Mouse (Mus musculus) urinary bladder, adult 18-20 months (tissue): ENCODE results near the gene Aldh16a1.
"Not testable (repeated sequence)": the region's sequence is repeated elsewhere in the genome, so short reads cannot be mapped to it uniquely, and the experiment has no call there.

ENCODE experiments used
- DNase-seq, 2 experiments: peaks; one replicate each; pipeline ENCODE4 v3.0.0; 2022; ENCODE audit warnings: low spot score in 2 of 2, mixed read lengths in 2 of 2

Gene Aldh16a1

DNA sequence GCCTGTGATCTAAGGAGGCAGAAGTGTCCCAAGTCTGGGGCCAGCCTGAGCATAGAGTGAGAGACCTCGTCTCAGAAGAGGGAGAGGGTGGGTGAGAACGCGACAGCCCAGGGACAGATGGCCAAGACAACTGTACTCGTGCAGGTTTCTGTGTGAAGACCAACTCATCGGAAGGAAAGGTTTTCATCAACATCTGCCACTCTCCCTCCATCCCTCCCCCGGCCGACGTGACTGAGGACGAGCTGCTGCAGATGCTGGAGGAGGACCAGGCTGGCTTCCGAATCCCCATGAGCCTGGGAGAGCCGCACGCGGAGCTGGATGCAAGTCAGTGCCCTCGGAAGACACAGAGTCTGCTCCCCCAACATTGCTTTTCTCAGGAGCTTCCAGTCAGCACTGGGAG lies 3.1 kb upstream of the Aldh16a1 start:
- no peak for DNase-seq

DNA sequence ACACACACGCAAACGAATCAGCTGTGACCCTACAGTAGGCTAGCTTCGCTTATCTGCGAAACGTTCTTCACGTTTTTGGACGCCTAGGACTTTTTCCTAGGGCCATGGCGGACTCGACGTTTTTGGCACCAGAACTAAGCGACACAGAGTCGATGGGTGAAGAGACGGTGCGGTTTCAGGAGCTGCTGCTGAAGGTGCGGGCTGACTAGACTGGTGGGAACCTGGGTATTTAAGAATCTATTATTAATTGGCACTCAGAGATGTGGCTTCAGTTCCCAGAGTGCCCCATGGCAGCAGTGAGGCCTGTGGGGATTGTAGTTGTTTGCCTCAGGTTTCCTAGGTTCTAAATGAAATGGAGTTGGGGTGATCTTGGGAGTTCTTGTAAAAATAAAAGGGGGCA lies 1.8 kb upstream of the Aldh16a1 start:
- no peak for DNase-seq

DNA sequence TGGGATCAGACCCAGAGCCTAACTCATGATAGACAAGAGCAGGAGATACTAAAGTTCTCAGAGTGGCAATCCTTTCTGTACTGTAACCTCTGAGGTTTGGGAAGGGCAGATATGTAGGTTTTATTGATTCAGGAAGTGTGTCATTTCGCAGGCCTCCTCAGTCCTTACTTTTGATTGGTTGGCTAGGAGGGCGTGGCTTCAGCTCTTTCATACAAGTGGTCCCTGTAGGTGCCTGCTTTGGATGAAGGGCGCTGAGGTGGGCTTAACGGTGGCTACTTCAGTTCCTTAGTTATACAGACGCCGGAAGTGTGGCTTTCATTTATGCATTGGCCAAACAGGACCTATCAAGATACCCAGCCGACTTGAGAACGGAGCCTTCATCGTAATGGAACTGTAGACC lies 1.2 kb upstream of the Aldh16a1 start:
- no peak for DNase-seq

DNA sequence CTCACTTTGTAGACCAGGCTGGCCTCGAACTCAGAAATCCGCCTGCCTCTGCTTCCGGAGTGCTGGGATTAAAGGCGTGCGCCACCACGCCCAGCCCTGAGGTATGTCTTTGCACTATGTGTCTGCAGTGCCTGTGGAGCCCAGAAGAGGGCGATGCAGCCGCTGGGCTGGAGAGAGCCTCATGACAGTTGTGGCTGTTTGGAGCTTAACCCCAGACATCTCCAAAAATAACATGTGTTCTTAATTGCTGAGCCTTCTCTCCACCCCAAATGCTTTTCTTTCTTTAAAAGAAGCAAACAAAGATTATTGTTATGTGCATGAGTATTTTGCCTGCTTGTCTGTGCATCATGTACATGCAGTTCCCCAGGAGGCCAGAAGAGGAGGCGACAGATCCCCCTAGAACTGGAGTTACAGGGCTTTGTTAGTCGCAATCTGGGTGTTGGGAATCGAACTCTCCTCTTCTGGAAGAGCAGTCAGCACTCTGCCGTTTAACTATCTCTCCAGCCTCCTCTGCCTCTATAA lies 670 bp upstream of the Aldh16a1 start:
- DNase-seq, result peak in 1 of 2 experiments; percentile 41

DNA sequence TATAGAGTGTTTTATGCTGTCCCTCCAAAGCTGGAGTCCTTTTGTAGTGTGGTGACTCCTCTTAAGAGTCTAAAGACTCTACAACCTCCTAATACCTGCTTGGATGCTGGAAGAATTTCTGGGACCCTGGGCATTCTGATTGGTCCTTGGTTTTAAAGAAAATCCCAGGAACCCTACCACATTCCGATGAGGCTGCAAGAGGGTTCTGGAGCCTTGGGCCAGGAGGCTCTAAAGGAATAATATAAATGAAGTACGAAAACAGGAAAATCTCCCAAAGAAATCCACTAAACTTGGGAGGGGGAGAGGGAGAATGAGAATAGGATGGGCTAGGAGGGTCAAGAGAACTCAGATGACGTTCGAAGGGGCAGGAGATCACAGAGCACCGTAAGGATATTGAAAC lies 798 bp downstream of the Aldh16a1 start:
- no peak for DNase-seq

DNA sequence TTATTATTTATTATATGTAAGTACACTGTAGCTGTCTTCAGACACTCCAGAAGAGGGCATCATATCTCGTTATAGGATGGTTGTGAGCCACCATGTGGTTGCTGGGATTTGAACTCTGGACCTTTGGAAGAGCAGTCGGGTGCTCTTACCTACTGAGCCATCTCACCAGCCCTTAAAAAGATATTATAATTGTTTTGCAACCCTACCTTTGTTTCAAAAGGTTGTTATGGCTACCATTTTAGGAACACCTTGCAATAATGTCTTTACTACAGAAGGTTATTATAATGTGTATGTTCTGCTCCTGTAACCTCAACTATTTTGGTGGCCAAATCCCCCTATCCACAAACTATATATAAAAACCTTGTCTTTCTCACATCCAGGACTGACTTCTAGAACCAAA lies 1.3 kb downstream of the Aldh16a1 start:
- DNase-seq, result not testable (repeated sequence)

- DNase-seq, result peak in 1 of 2 experiments; percentile 37
Observed at GRCm38 (mm10) chr7:45151303-45151702, 3.1 kb downstream of the Aldh16a1 start.

DNA sequence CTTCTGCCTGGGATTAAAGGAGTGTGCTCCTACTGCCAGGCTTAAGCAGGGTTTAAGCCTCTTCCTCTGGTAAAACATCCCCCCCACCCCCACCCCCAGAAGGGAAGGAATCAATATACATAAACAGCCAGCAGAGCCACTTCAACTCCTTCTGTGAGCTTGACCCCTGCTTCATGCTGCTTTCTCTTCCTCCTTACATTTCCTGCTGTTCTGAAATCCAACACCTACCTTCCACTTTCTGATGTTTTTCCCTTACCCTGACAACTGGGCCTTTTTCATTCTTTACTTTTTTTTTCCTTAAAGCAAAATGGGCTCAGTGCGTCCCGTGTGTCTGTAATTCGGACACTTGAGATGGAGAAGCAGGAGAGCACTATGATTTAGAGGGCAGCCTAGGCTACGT lies 4.1 kb downstream of the Aldh16a1 start:
- no peak for DNase-seq

GRCm38 (mm10) chr7:45149545-45149944 lies 4.8 kb downstream of the Aldh16a1 start:
- no peak for DNase-seq

DNA sequence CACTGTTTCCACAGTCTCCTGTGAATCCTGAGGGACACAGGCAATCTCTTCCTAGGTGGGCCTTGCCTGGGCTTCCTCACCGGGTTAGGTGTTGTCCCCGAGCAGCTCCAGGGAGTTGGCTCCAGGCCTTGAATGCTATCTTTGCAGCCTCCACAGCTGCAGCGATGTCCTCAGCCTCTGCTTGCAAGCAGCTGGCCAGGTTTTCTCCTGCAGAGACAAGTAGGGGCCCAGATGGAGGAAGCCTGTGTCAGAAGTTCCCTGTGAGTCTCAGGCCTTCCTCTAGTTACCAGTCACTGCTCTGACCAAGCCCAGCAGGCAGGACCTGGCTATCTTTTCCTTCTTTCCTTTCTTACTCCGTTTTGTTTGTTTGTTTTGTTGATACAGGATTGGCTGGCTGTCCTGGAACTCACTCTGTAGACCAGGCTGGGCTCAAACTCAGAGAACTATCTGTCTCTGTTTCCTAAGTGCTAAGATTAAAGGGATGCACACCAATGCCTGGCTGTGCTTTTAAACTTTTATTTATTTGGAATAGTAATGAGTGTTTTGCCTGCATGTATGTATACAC lies 5.8 kb downstream of the Aldh16a1 start:
- no peak for DNase-seq

DNA sequence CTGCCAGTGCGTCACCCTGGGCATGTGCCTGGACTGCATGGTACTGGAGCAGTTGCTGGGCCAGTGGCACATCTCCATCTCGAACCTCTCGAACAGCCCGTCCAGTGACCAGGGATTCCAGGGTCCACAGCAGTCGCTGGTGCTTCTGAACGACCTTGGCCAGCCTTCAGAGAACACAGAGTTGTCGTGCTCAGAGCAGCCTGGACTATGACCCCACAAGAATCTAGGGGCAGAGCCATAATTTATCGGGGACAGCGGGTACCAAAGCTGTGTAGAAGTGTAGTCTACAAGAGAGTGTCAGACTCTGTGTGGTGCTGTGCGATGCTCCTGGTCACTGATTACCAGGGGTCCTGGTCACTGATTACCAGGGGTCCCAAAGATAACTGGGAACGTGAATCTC lies 6.5 kb downstream of the Aldh16a1 start:
- DNase-seq, result no peak

- DNase-seq, result no peak
Observed at GRCm38 (mm10) chr7:45147267-45147666, 7.1 kb downstream of the Aldh16a1 start.

DNA sequence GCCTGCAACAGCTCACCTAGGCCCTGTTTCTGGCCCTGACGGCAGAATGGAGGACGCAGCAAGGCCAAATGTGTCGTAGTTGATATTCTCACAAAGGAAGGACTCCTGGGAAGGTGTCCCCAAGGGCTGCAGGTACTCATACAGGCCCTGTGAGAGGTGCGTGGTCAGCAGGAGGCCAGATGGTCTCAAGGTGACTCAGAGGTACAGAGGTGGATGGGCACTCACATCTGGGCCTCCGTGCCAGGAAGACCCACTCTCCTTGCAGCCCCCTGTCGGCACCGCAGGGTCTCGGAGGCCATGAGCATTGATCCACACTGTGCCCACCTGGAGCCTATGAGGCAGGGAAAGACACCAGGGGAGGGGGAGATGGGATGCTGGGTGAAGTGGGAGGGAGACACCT lies 8.9 kb downstream of the Aldh16a1 start:
- DNase-seq, result no peak

DNA sequence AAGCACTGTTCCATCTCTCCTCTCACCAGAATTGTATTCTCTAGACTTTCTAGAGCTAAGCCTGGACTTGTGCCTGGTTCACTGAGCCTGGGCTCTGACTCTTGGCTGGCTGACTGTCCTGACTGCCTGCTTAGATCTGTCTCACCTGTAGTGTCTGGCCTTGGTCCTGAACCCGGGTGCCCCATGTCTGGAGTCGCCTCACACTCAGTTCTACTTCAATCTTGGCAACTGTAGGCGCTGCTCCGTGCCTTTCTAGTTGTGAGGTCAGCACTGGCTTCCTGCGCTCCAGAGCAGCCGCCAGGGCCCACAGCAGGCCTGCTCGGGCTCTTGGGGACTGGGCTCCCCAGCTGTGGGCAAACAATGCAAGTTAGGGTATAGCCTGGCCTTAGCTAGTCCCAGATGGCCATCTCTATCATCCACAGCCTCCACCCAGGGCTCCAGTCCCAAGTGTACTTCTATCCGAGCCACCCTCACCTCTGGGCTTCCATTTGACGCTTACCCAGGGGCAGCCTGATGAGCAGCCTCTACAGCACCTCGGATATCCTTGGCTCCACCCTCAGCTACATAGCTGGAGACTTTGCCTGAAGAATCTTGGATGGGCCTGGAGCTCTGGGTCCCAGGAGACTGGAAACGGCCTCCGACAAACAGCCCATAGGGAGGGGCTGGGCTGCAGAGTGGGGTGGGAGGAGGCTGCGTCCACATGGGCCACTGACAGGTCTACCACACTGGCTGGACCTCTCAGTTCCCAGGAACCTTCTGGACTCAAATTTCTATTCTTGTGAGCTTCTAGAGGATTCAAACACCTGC lies 9.8 kb downstream of the Aldh16a1 start:
- no peak for DNase-seq

DNA sequence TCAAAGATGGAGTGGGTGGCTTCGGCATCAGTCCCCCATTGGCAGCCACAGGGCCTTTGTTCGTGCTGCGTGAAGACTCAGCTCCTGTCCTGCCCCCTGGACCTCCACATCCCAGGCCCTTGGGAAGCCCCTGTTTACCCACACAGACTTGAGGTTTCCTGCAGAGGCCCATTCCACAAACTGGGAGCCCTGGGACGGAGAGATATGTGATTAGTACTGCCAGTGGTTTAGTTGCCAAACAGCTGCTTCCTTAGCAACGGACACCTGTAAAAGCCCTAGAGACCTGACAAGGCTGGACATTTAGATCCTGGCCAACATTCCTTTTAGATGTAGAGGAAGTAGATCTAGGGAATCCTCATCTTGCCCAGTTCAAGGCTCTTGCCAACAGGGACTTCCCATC lies 12.5 kb downstream of the Aldh16a1 start:
- no peak for DNase-seq

- DNase-seq, result no peak
Observed at GRCm38 (mm10) chr7:45141319-45141718, 13.1 kb downstream of the Aldh16a1 start.

DNA sequence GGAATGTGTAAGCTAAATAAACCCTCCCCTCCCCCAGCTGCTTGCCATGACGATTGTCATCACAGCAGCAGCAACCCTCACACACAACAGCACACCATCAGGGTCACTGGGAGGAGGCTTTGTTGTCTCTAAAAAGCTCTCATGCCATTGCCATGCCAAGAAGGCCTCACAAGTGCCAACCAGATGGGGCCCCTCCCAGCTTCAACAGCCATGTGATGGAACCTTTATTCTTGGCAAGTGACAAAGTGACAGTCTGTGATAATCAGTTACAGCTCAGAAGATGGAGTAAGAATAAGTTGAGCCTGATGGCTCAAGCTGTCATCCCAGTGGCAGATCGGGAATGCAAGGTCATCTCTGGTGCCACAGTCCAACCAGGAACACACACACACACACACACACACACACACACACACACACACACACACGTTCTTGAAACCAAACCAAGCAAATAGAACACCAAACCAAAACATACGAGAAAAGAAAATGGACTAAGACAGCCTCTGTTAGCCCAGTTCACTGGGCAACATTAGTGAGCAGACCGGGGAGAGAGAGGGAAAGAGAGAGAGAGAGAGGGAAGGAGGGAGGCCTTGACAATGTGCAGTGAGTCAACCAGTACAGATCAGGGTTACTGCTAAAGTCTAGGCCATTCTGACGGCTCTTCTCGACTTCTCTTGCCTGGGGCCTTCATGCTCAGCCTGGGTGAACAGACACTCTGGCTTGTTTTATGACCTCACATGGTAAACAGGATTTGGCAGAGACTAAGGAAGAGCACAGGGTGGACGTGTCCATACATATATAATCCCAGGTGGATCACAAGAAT lies 14.3 kb downstream of the Aldh16a1 start:
- DNase-seq, result no peak

GRCm38 (mm10) chr7:45138403-45138802 lies 16.0 kb downstream of the Aldh16a1 start:
- DNase-seq, result no peak

GRCm38 (mm10) chr7:45137171-45138006 lies 17.0 kb downstream of the Aldh16a1 start:
- no peak for DNase-seq

DNA sequence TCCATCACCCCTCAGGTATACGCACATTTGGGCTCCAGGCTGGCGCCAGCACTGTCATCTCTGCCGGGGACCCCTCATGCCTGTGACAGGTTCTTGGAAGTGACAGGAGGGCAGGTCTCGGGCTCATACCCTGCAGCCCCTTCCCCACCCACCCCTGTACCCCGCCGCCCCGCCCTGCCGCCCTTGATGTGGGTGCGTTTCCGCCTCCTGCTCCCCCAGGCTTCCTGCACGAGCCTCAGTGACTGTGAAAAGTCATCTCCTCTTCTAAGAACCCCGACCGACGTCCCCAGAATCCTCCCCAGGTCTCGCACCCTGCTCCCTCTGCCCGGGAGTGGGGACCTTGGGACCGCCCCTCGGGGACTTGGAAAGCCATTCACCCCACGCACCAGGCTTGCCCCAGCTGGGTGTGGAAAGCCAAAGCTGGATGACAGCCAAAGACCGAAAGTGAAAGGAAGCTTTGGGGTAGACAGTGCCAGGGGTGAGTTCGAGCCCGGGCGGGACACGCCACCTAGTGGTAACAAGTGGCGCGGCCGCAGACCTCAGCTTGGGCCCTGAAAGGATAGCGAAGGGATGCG lies 18.3 kb downstream of the Aldh16a1 start, which contains the start of the genes Gm45713 and Flt3l:
Gm45713 (minus strand) TSS at position 239 of the 575 bp plus-strand sequence.
Flt3l (minus strand) TSS at position 440 of the 575 bp plus-strand sequence.
- peak; percentile 90 to 91 for DNase-seq

DNA sequence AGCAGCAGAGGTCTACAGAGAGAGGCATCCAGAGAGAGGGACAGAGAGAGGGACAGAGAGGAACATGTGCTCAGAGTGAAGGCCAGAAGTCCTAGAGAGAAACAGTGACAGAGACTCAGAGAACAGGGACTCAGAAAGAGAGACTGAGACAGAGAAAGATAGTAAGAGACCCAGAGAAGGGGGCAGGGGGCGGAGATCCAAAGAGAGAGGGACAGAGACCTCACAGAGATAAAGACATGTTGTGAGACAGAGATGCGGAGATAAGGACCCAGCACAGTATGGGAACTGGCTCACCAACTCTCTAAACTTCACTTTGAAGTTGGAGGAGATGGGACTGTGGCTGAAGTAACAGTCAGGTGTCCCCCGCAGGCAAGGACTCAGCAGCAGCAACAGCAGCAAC lies 19.0 kb downstream of the Aldh16a1 start:
- no peak for DNase-seq
